Mouse (Mus musculus) heart, embryonic 15.5 days (tissue): ENCODE results near the gene Bet1l. TPM values are rescaled to one million over a fixed set of nuclear protein-coding genes. Genes with fewer than 3 reads are reported as not detected.

Experiments
- ATAC-seq: fragments of 200-750 bp; cut with Nextera tagmentation; replicated peaks from 2 replicates; pipeline ENCODE4 v1.8.0; 2017; ENCODE audit warnings: low read depth, moderate TSS enrichment; ENCODE audit not compliant: insufficient number of reproducible peaks, insufficient read depth, low FRiP score
- H3K27ac ChIP-seq: fragments of 300-500 bp; sonication (generic); 2 replicates; pipeline ENCODE4 v1.5.1; 2015; ENCODE audit warnings: mild to moderate bottlenecking, inconsistent platforms
- H3K27me3 ChIP-seq: fragments of 300-500 bp; sonication (generic); 2 replicates; pipeline ENCODE4 v1.6.1; 2015; ENCODE audit warnings: inconsistent platforms
- H3K36me3 ChIP-seq: fragments of 300-500 bp; sonication (generic); 2 replicates; pipeline ENCODE4 v1.6.1; 2015; ENCODE audit warnings: mild to moderate bottlenecking, inconsistent platforms
- H3K4me1 ChIP-seq: fragments of 300-500 bp; sonication (generic); replicated peaks from 2 replicates; pipeline ENCODE4 v1.6.1; 2015; ENCODE audit warnings: inconsistent platforms
- H3K4me2 ChIP-seq: fragments of 300-500 bp; sonication (generic); 2 replicates; pipeline ENCODE4 v1.6.1; 2015; ENCODE audit warnings: inconsistent platforms, mild to moderate bottlenecking, moderate library complexity
- H3K4me3 ChIP-seq: fragments of 300-500 bp; sonication (generic); 2 replicates; pipeline ENCODE4 v1.5.1; 2015; ENCODE audit warnings: mild to moderate bottlenecking, inconsistent platforms
- H3K9ac ChIP-seq: fragments of 300-500 bp; sonication (generic); 2 replicates; pipeline ENCODE4 v1.6.1; 2015; ENCODE audit warnings: mild to moderate bottlenecking, inconsistent platforms
- H3K9me3 ChIP-seq: fragments of 300-500 bp; sonication (generic); replicated peaks from 2 replicates; pipeline ENCODE4 v1.6.1; 2016; ENCODE audit warnings: inconsistent platforms
- WGBS: fragments of 180-500 bp; shearing (Covaris S2); methylation state at CpG from one replicate; pipeline ENCODE4 v1.1.7; 2015; ENCODE audit warnings: mixed read lengths; 5-methylcytosine and 5-hydroxymethylcytosine counted together
- polyA plus RNA-seq: library from polyadenylated mRNA; unstranded; fragments of >200 nt; fragmentation: Nextera tagmentation; extraction: Ambion mirVana; gene quantifications from 2 replicates; pipeline ENCODE4 v1.2.1, GENCODE M21; 2015

Bet1l gene
- polyA plus RNA-seq, 1 experiment from 2014 or later: 30.2 TPM

DNA sequence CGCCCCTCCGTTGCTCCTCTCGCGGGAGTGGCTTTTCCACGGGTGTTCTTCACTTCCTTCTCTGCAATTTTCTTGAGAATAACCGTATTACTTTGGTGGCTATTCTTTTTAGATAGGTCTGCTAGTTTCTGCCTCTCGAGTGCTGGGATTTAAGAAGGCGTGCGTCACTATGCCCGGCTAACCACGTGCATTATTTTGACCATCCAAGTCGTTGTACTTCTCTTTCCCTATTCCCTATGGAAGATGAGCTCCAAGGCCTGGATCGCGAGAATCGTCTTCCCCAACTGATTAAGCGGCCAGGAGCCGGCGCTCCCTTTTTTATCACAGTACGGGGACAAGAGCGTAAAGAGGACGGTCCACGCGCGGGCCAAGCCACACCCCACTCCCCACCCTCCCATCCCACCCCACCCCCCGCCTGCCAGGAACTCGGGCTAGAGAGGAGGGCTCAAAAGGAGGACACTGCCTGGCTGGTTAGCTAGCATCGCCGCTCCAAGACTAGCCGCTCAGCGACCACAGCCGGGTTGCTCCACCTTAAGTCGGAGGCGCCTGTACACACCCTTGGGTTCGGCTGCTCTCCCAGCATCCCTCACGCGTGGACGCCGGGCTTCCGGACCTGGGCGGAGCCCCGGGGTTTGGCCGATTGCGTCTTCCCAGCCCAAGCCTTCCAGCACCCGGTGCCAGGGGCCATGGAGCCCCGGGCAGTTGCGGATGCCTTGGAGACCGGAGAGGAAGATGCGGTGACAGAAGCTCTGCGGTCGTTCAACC is 410 bp downstream of the Bet1l start, which contains the start of gene Ric8a:
Gene Ric8a, plus strand, starts transcription at position 173 of the 765 bp plus-strand sequence.
- Histone ChIP-seq H3K4me2 (peak within 1 kb of the TSS; percentile 95), H3K9ac (peak within 1 kb of the TSS; percentile 95), H3K36me3 (peaks cover 55% of the 10 kb centered on the region), H3K27ac (peak within 1 kb of the TSS; percentile 95), H3K9me3 (no peaks in the 10 kb centered on the region), H3K4me3 (peak within 1 kb of the TSS; percentile 97), H3K4me1 (peaks cover 32% of the 10 kb centered on the region), H3K27me3 (no peaks in the 10 kb centered on the region)
- ATAC-seq: peak; percentile 82
- under 1% methylated on average over 50 of the region's 50 CpGs for WGBS

DNA sequence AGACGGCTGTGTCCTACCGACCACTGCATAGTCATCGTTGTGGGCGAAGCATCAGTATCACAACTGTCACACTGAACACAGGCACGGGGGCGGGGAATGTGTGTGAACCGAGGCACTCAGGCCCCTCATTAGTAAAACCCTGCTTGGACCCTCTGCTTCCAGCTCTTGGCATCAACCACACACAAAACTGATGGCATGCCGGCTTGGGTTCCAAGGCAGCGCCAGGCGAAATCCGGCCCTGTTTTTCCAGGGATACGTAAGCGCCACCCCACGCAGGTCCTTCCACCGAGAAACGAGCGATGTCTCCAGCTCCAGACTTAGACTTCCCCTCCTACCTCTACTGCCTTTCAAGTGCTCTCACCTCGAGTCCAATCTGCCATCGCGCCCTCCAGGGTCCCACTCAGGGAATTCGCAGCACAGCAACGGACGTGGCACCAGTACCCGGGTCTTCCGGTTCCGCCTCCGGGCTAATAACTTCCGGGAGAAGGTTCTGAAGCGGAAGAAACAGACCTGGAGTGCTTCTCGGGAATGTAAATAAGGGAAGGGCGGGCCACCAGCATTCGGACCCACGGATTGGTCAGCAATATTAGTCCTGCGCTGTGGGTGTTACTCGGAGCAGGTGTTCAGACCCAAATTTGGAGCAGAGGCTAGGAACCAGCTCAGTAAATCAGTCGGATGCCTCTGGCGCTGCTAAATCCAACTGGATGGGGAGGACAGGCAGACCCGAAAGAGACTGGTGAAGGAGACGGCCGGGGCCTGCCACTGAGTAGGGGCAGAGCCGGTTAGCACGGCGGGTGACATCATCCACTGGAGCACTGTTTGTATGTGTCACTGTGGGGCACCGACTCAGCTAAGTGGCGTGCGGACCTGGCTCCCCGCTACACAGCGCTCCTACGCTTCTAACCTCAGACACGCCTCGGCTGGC is 1.3 kb downstream of the Bet1l start, which contains the start of gene Gm45785:
Gene Gm45785, minus strand, starts transcription at position 472 of the 925 bp plus-strand sequence.
- Histone ChIP-seq H3K9ac (peak within 1 kb of the TSS; percentile 95), H3K4me1 (peaks cover 32% of the 10 kb centered on the region), H3K4me2 (peak within 1 kb of the TSS; percentile 95), H3K9me3 (no peaks in the 10 kb centered on the region), H3K36me3 (peaks cover 53% of the 10 kb centered on the region), H3K4me3 (peak within 1 kb of the TSS; percentile 97), H3K27ac (peak within 1 kb of the TSS; percentile 95), H3K27me3 (no peaks in the 10 kb centered on the region)
- ATAC-seq: peak; percentile 78
- under 1% methylated on average over 51 of the region's 51 CpGs for WGBS

DNA sequence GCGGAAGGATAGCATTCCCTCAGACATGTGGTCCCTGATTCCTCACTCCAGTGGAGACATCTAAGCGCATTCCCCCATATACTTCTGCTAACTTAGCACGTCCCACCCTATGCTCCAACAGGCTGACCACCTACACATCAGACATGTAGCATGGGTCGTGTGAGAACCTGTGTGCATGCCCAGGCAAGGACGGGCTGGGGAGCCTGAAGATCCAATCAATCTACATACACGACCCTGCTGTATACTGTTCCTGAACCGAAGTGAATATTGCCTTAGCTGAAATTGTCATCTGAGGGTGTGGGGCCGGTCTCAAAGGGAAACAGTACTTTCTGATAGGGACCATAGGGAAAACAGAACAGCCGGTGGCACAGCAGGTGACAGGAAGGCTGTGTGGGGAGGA is 2.2 kb downstream of the Bet1l start:
- Histone ChIP-seq H3K4me3 (peak overlapping the region; percentile 97), H3K27ac (peak overlapping the region; percentile 95; the same call in 1 of the 2 replicates), H3K9ac (peak overlapping the region; percentile 95), H3K27me3 (no peaks in the 10 kb centered on the region), H3K9me3 (no peaks in the 10 kb centered on the region), H3K36me3 (peaks cover 45% of the 10 kb centered on the region), H3K4me2 (peak overlapping the region; percentile 95), H3K4me1 (peaks cover 32% of the 10 kb centered on the region)
- ATAC-seq: no peak
- 70% methylated on average over 9 of the region's 9 CpGs for WGBS

DNA sequence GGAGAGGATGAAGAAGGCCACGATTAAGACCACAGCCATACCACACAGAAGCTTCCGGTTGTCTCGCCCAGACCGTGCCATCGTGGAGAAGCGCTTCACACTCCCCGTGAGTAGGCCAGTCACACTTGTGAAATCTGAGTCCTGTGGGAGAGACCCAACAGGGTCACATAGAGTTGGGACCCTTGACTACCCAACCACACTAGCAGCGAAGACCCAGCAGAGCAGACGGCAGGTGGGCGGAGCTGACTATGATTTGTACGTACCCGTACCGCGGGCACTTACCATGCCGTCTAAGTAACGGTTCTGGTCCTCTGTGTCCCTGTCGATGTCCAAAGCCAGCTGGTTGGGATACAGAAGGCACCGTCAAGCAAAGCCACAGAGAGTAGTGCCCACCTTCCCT is 2.9 kb downstream of the Bet1l start:
- Histone ChIP-seq H3K4me1 (peaks cover 29% of the 10 kb centered on the region), H3K4me3 (no peak overlapping the region; the same call in 1 of the 2 replicates), H3K9ac (no peak overlapping the region), H3K4me2 (no peak overlapping the region), H3K27ac (no peak overlapping the region), H3K9me3 (no peaks in the 10 kb centered on the region), H3K36me3 (peaks cover 38% of the 10 kb centered on the region), H3K27me3 (no peaks in the 10 kb centered on the region)
- 89% methylated on average over 18 of the region's 18 CpGs for WGBS
- ATAC-seq: no peak

DNA sequence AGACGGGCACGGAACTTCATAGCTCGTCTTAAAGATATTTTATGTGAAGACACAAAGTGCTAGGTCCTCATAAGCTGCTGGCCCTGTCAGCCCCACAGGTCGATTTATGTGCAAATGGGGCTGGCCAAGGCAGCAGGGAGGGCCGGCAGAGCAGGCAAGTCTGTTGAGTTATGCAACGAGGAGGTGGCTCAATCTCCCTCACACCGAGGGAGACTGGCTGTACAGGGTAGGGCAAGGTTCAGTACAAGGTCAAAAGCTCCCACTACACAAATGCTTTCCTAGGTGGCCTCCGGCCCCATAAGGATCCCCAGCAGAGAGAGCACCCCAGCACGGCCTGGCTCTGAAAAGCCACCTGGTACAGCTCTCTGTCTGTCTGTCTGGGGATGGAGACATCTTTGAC is 4.0 kb downstream of the Bet1l start:
- H3K4me3 ChIP-seq: no peak overlapping the region
- H3K4me2 ChIP-seq: no peak overlapping the region
- WGBS: 81% methylated on average over 9 of the region's 9 CpGs
- peaks cover 20% of the 10 kb centered on the region for H3K4me1 ChIP-seq
- H3K9ac ChIP-seq: no peak overlapping the region
- no peaks in the 10 kb centered on the region for H3K9me3 ChIP-seq
- ATAC-seq: no peak
- H3K27ac ChIP-seq: no peak overlapping the region
- no peaks in the 10 kb centered on the region for H3K27me3 ChIP-seq
- peaks cover 32% of the 10 kb centered on the region for H3K36me3 ChIP-seq

DNA sequence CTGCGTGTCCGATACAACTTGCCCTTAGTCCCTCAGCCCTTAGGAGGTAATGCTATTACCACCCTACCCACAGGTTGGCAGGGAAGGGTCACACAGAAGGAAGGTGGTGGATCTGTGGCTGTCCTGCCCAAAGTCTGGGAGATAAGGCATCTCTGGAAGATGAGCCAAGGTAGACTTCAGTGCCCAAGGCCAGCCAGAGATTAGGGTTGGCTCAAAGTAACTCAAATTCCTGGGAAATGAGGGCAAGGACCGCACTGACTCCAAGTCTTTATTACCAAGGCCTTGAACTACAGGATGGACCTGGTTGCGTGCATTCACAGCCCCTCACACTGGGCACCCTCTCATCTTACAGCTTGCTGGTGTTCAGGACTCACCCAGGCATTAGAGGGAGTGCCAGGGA is 5.5 kb downstream of the Bet1l start:
- no peak overlapping the region for H3K4me2 ChIP-seq
- no peaks in the 10 kb centered on the region for H3K9me3 ChIP-seq
- no peak overlapping the region for H3K4me3 ChIP-seq
- peaks cover 32% of the 10 kb centered on the region for H3K36me3 ChIP-seq
- H3K27ac ChIP-seq: no peak overlapping the region
- H3K27me3 ChIP-seq: no peaks in the 10 kb centered on the region
- no peak overlapping the region for H3K9ac ChIP-seq
- peaks cover 19% of the 10 kb centered on the region for H3K4me1 ChIP-seq
- WGBS: 96% methylated on average over 4 of the region's 4 CpGs
- no peak for ATAC-seq

DNA sequence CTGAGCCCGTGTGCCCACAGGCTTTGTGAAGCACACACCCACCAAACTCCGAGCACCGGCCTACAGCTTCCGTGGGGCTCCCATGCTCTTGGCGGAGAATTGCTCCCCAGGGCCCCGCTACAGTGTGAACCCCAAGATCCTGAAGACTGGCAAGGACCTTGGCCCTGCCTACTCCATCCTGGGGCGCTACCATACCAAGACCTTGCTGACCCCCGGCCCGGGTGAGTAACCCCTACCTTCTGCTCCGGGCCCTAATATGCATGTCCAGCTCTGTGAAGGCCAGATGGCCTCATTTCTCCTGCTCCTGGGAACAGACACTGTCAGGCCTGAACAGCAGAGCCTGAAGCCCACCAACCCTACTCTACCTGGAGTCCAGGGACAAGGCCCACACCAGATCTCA is 8.8 kb downstream of the Bet1l start:
- Histone ChIP-seq H3K27ac (no peak overlapping the region), H3K9ac (no peak overlapping the region), H3K36me3 (peaks cover 22% of the 10 kb centered on the region), H3K4me3 (no peak overlapping the region), H3K4me1 (peaks cover 12% of the 10 kb centered on the region), H3K4me2 (no peak overlapping the region), H3K9me3 (no peaks in the 10 kb centered on the region), H3K27me3 (peaks cover 11% of the 10 kb centered on the region)
- ATAC-seq: no peak
- WGBS: 92% methylated on average over 10 of the region's 10 CpGs

DNA sequence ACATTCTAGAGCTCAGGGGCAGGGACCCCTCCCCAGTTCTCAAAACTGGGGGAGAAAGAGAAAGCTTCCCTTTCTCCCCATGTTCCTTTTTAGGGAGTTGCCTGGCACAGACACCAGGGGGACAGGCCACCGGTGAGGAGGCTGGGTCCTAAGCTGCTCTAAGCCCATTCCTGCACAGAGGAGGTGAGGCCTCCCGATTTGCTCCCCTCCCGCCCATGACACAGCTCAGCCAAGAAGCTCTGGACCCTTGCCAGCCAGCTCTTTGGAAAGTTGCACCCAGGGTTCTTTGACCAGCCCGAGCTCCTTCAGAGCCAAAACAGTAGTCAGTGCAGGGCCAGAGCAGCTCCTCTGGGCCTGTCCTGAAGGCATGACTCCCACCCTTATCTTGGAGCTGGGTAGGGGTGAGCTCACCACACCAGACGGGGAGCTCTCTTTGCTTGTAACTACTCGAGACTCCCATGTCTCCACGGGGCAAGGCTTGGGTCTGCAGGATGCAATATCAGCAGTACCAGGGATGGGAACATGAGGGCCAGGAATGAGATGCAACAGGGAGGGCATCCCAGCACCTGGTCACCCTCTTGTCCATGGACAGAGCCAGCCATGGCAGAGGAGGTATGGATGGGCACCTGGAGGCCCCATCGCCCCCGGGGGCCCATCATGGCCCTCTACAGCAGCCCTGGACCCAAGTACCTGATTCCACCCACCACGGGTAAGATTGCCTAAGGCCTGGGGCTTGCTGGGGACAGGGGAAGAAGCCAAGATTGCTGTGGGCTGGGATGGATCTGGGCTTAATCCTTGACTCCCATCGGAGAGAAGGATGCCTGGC is 9.4 kb downstream of the Bet1l start, which contains the start of gene Odf3:
Gene Odf3, plus strand, starts transcription at position 51 of the 826 bp plus-strand sequence.
- Histone ChIP-seq H3K27ac (0 out of 2 replicates have a peak within 1 kb of the TSS, but pooled peaks have one; percentile 12), H3K27me3 (peaks cover 17% of the 10 kb centered on the region), H3K4me1 (peaks cover 12% of the 10 kb centered on the region), H3K4me2 (no peak within 1 kb of the TSS), H3K9me3 (no peaks in the 10 kb centered on the region), H3K9ac (no peak within 1 kb of the TSS), H3K4me3 (no peak within 1 kb of the TSS), H3K36me3 (peaks cover 16% of the 10 kb centered on the region)
- ATAC-seq: no peak
- 52% methylated on average over 11 of the region's 11 CpGs for WGBS

DNA sequence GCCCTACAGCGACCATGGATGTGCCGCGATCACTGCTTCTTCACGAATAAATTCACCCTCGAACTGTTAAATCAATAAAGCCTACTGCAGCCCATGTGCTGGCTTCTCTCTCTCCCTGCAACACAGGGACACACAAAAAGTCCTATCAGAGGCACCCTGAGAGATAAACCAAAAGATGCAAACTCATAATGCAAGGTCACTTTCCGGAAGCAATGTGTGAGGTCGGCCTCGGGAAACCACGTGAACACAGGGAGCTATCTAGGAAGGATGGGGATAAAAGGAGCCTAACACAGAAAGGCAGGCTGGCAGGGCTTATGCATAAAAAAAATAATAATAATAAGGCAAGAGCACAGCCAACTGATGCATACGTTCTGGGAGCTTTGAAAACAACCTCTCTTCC is 10.7 kb downstream of the Bet1l start:
- H3K9me3 ChIP-seq: no peaks in the 10 kb centered on the region
- ATAC-seq: no peak
- H3K9ac ChIP-seq: no peak overlapping the region
- H3K4me1 ChIP-seq: peaks cover 12% of the 10 kb centered on the region
- H3K4me3 ChIP-seq: no peak overlapping the region
- H3K27me3 ChIP-seq: peaks cover 30% of the 10 kb centered on the region
- H3K4me2 ChIP-seq: no peak overlapping the region
- H3K36me3 ChIP-seq: peaks cover 3% of the 10 kb centered on the region
- 82% methylated on average over 10 of the region's 10 CpGs for WGBS
- H3K27ac ChIP-seq: no peak overlapping the region

DNA sequence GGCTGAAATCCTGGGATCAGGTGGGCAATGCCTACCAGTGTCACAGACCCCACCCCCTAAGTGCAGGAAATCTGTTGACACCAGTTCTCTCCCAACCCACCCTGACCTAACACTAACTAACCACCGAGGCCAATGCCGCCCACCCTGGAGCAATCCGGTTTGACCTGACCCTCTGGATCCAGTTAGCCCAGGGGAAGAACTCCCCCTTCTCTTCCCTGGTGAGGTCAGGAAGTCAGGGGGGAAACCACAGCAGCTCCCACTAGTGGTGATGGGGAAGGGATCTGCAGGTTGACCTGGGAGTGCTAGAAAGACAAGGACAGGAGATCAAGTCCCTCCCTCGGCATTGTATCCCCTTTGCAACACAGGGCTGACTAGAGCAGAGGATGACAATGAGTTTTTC is 11.7 kb downstream of the Bet1l start:
- Histone ChIP-seq H3K4me1 (peaks cover 12% of the 10 kb centered on the region), H3K9me3 (no peaks in the 10 kb centered on the region), H3K4me3 (no peak overlapping the region), H3K36me3 (no peaks in the 10 kb centered on the region), H3K4me2 (no peak overlapping the region), H3K27ac (no peak overlapping the region), H3K27me3 (peaks cover 40% of the 10 kb centered on the region), H3K9ac (no peak overlapping the region)
- ATAC-seq: no peak
- WGBS: 59% methylated on average over 4 of the region's 4 CpGs
